Mouse (Mus musculus) midbrain, embryonic 12.5 days (tissue): ENCODE measurements at regions not wholly inside any gene's neighbourhood (a gene's known extent, or its start where the extent isn't known, plus 50 kb on each side); places are given as distances from the start of the nearest gene placed in this dataset.

ENCODE experiments used
- ATAC-seq: fragments of 200-750 bp; cut with Nextera tagmentation; 2 replicates; pipeline ENCODE4 v1.8.0; 2017; ENCODE audit warnings: low read depth, moderate TSS enrichment, moderate library complexity; ENCODE audit not compliant: low FRiP score
- H3K27ac ChIP-seq: fragments of 300-500 bp; sonication (generic); replicated peaks from 2 replicates; pipeline ENCODE4 v1.5.1; 2016; ENCODE audit warnings: mild to moderate bottlenecking
- H3K27me3 ChIP-seq: fragments of 300-500 bp; sonication (generic); 2 replicates; pipeline ENCODE4 v1.6.1; 2016; ENCODE audit warnings: mild to moderate bottlenecking
- H3K36me3 ChIP-seq: fragments of 300-500 bp; sonication (generic); 2 replicates; pipeline ENCODE4 v1.6.1; 2016
- H3K4me1 ChIP-seq: fragments of 300-500 bp; sonication (generic); 2 replicates; pipeline ENCODE4 v1.6.1; 2016
- H3K4me2 ChIP-seq: fragments of 300-500 bp; sonication (generic); replicated peaks from 2 replicates; pipeline ENCODE4 v1.6.1; 2016; ENCODE audit warnings: mild to moderate bottlenecking, moderate library complexity
- H3K4me3 ChIP-seq: fragments of 300-500 bp; sonication (generic); 2 replicates; pipeline ENCODE4 v1.5.1; 2016; ENCODE audit warnings: mild to moderate bottlenecking
- H3K9ac ChIP-seq: fragments of 300-500 bp; sonication (generic); replicated peaks from 2 replicates; pipeline ENCODE4 v1.6.1; 2016; ENCODE audit warnings: mild to moderate bottlenecking, moderate library complexity
- H3K9me3 ChIP-seq: fragments of 300-500 bp; sonication (generic); 2 replicates; pipeline ENCODE4 v1.6.1; 2016; ENCODE audit warnings: mild to moderate bottlenecking
- WGBS: fragments of 180-500 bp; shearing (Covaris S2); methylation state at CpG from one replicate; pipeline ENCODE4 v1.1.7; 2016; 5-methylcytosine and 5-hydroxymethylcytosine counted together

GRCm38 (mm10) chr11:41852813-41853212, 147.8 kb downstream of the Gabrg2 start:
- ATAC-seq = no peak
- Histone ChIP-seq H3K36me3 (no peaks in the 10 kb centered on the region), H3K27ac (no peak overlapping the region), H3K9me3 (no peaks in the 10 kb centered on the region), H3K4me3 (no peak overlapping the region), H3K27me3 (no peaks in the 10 kb centered on the region), H3K9ac (no peak overlapping the region), H3K4me2 (no peak overlapping the region), H3K4me1 (no peaks in the 10 kb centered on the region)

GRCm38 (mm10) chr11:41825978-41826679, 174.5 kb downstream of the Gabrg2 start:
- no peak overlapping the region for H3K4me2 ChIP-seq
- no peaks in the 10 kb centered on the region for H3K36me3 ChIP-seq
- no peak overlapping the region for H3K9ac ChIP-seq
- no peak overlapping the region for H3K4me3 ChIP-seq
- peaks cover 4% of the 10 kb centered on the region; the same call in 1 of the 2 replicates for H3K4me1 ChIP-seq
- ATAC-seq = peak; percentile 52; the same call in 1 of the 2 replicates
- no peaks in the 10 kb centered on the region for H3K9me3 ChIP-seq
- no peak overlapping the region for H3K27ac ChIP-seq
- WGBS = 17% methylated on average over 2 of the region's 2 CpGs
- no peaks in the 10 kb centered on the region for H3K27me3 ChIP-seq

- Histone ChIP-seq H3K27me3 (no peaks in the 10 kb centered on the region), H3K4me1 (no peaks in the 10 kb centered on the region), H3K27ac (no peak overlapping the region), H3K9ac (no peak overlapping the region), H3K9me3 (no peaks in the 10 kb centered on the region), H3K4me3 (no peak overlapping the region), H3K4me2 (no peak overlapping the region), H3K36me3 (no peaks in the 10 kb centered on the region)
- 91% methylated on average over 2 of the region's 2 CpGs for WGBS
- ATAC-seq = no peak
Observed at GRCm38 (mm10) chr11:41818014-41818413, 182.6 kb downstream of the Gabrg2 start.

GRCm38 (mm10) chr11:41812996-41813395, 187.7 kb downstream of the Gabrg2 start:
- WGBS = 81% methylated on average over 1 of the region's 1 CpGs
- Histone ChIP-seq H3K9ac (no peak overlapping the region), H3K27ac (no peak overlapping the region), H3K36me3 (no peaks in the 10 kb centered on the region), H3K4me2 (no peak overlapping the region), H3K4me3 (no peak overlapping the region), H3K4me1 (no peaks in the 10 kb centered on the region), H3K9me3 (no peaks in the 10 kb centered on the region), H3K27me3 (no peaks in the 10 kb centered on the region)
- no peak for ATAC-seq

- Histone ChIP-seq H3K4me1 (no peaks in the 10 kb centered on the region), H3K27me3 (no peaks in the 10 kb centered on the region), H3K36me3 (no peaks in the 10 kb centered on the region), H3K27ac (no peak overlapping the region), H3K4me2 (no peak overlapping the region), H3K9me3 (no peaks in the 10 kb centered on the region), H3K4me3 (no peak overlapping the region), H3K9ac (no peak overlapping the region)
- 84% methylated on average over 2 of the region's 2 CpGs for WGBS
- ATAC-seq = no peak
Observed at GRCm38 (mm10) chr11:41808897-41809296, 191.8 kb downstream of the Gabrg2 start.

GRCm38 (mm10) chr11:41792206-41792605, 208.5 kb downstream of the Gabrg2 start:
- H3K36me3 ChIP-seq = no peaks in the 10 kb centered on the region
- 66% methylated on average over 3 of the region's 3 CpGs for WGBS
- H3K4me2 ChIP-seq = no peak overlapping the region
- H3K9ac ChIP-seq = no peak overlapping the region
- no peaks in the 10 kb centered on the region for H3K4me1 ChIP-seq
- no peak for ATAC-seq
- no peaks in the 10 kb centered on the region for H3K9me3 ChIP-seq
- no peaks in the 10 kb centered on the region for H3K27me3 ChIP-seq
- no peak overlapping the region for H3K27ac ChIP-seq
- H3K4me3 ChIP-seq = no peak overlapping the region
